In genomic region chr5:142937956-142938727, GRCm38 (mm10) we compare ENCODE assay signal across 9 mouse cellular contexts. TPM values are rescaled to one million over a fixed set of nuclear protein-coding genes. Genes with fewer than 3 reads are reported as not detected.
DNase-seq lines count a peak whose midpoint lies in the region; ATAC-seq and TF ChIP-seq lines count a peak whose summit lies in the region.
"Had no signal": no experiment of that assay in that cellular context is flagged by ENCODE, and none has a peak within 500 bp of the region (broad histone marks: within the 10 kb centered on the region; RNA-seq: fewer than 3 reads in every experiment).

No protein-coding gene starts in this region.

- TF ChIP-seq EP300 in ES-Bruce4 (IDR thresholded peaks at IDR 0.05; ENCODE audit: insufficient read depth, low read depth, low read length), result no peak

- no peak overlapping the region for H3K4me2 ChIP-seq in hindbrain, postnatal 0 days (ENCODE audit: low read depth, low read length)
- H3K4me2 ChIP-seq in hindbrain, embryonic 14.5 days (replicated peaks), result no peak overlapping the region
- H3K4me2 ChIP-seq in embryonic facial prominence, embryonic 14.5 days (ENCODE audit: low read depth, low read length), result no peak overlapping the region
- peak overlapping the region; percentile 32 for H3K4me2 ChIP-seq in limb, embryonic 12.5 days
- H3K4me2 ChIP-seq in stomach, embryonic 16.5 days (ENCODE audit: low read depth, low read length), result no peak overlapping the region
- H3K4me2 ChIP-seq in forebrain, embryonic 12.5 days, result no peak overlapping the region
- H3K4me2 ChIP-seq in midbrain, postnatal 0 days (ENCODE audit: low read depth, low read length, poor library complexity, severe bottlenecking), result no peak overlapping the region

- H3K36me3 ChIP-seq in hindbrain, postnatal 0 days (ENCODE audit: insufficient read depth, low read length), result no peaks in the 10 kb centered on the region
- no peaks in the 10 kb centered on the region for H3K36me3 ChIP-seq in hindbrain, embryonic 14.5 days (replicated peaks; ENCODE audit: control insufficient read depth, insufficient read depth)
- H3K36me3 ChIP-seq in ES-Bruce4 (ENCODE audit: control insufficient read depth, insufficient read depth, low read length, poor library complexity, severe bottlenecking), result no peaks in the 10 kb centered on the region
- H3K36me3 ChIP-seq in embryonic facial prominence, embryonic 14.5 days (ENCODE audit: control insufficient read depth, insufficient read depth, low read length), result no peaks in the 10 kb centered on the region
- H3K36me3 ChIP-seq in limb, embryonic 12.5 days, result no peaks in the 10 kb centered on the region
- no peaks in the 10 kb centered on the region for H3K36me3 ChIP-seq in stomach, embryonic 16.5 days (ENCODE audit: control insufficient read depth, insufficient read depth, low read length)
- no peaks in the 10 kb centered on the region for H3K36me3 ChIP-seq in forebrain, embryonic 12.5 days (replicated peaks)
- H3K36me3 ChIP-seq in midbrain, postnatal 0 days (ENCODE audit: insufficient read depth, low read length), result no peaks in the 10 kb centered on the region

- 36% methylated on average over 19 of the region's 19 CpGs for WGBS in hindbrain, postnatal 0 days
- 34% methylated on average over 19 of the region's 19 CpGs for WGBS in hindbrain, embryonic 14.5 days
- 34% methylated on average over 19 of the region's 19 CpGs for WGBS in embryonic facial prominence, embryonic 14.5 days
- WGBS in limb, embryonic 12.5 days, result 31% methylated on average over 19 of the region's 19 CpGs
- WGBS in stomach, embryonic 16.5 days, result 33% methylated on average over 19 of the region's 19 CpGs
- 36% methylated on average over 19 of the region's 19 CpGs for WGBS in forebrain, embryonic 12.5 days
- WGBS in midbrain, postnatal 0 days, result 42% methylated on average over 19 of the region's 19 CpGs

- H3K27me3 ChIP-seq in hindbrain, postnatal 0 days (ENCODE audit: insufficient read depth, low read length), result no peaks in the 10 kb centered on the region
- H3K27me3 ChIP-seq in hindbrain, embryonic 14.5 days (ENCODE audit: control insufficient read depth, insufficient read depth, low read length), result no peaks in the 10 kb centered on the region
- no peaks in the 10 kb centered on the region for H3K27me3 ChIP-seq in ES-Bruce4 (ENCODE audit: control insufficient read depth, insufficient read depth, low read length, poor library complexity, severe bottlenecking)
- no peaks in the 10 kb centered on the region for H3K27me3 ChIP-seq in embryonic facial prominence, embryonic 14.5 days (replicated peaks; ENCODE audit: control insufficient read depth, insufficient read depth, low read length)
- H3K27me3 ChIP-seq in limb, embryonic 12.5 days, result no peaks in the 10 kb centered on the region
- H3K27me3 ChIP-seq in stomach, embryonic 16.5 days (ENCODE audit: control insufficient read depth, insufficient read depth, low read length), result no peaks in the 10 kb centered on the region
- H3K27me3 ChIP-seq in forebrain, embryonic 12.5 days, result no peaks in the 10 kb centered on the region
- H3K27me3 ChIP-seq in midbrain, postnatal 0 days (ENCODE audit: insufficient read depth, low read length), result no peaks in the 10 kb centered on the region

- H3K9me3 ChIP-seq in hindbrain, postnatal 0 days (ENCODE audit: low read length), result no peaks in the 10 kb centered on the region
- no peaks in the 10 kb centered on the region for H3K9me3 ChIP-seq in hindbrain, embryonic 14.5 days (ENCODE audit: control insufficient read depth, low read length)
- H3K9me3 ChIP-seq in ES-Bruce4 (replicated peaks; ENCODE audit: control insufficient read depth, insufficient read depth, low read length, poor library complexity, severe bottlenecking), result no peaks in the 10 kb centered on the region
- H3K9me3 ChIP-seq in embryonic facial prominence, embryonic 14.5 days (ENCODE audit: control insufficient read depth, low read length), result 0 out of 2 replicates have a peak, but pooled peaks cover 3% of the 10 kb centered on the region
- peaks cover 9% of the 10 kb centered on the region; the same call in 1 of the 2 replicates for H3K9me3 ChIP-seq in limb, embryonic 12.5 days
- no peaks in the 10 kb centered on the region; the same call in 1 of the 2 replicates for H3K9me3 ChIP-seq in stomach, embryonic 16.5 days (replicated peaks; ENCODE audit: control insufficient read depth, low read length)
- H3K9me3 ChIP-seq in forebrain, embryonic 12.5 days, result peaks cover 4% of the 10 kb centered on the region
- no peaks in the 10 kb centered on the region for H3K9me3 ChIP-seq in midbrain, postnatal 0 days (ENCODE audit: low read length)

- no peak overlapping the region for H3K9ac ChIP-seq in hindbrain, postnatal 0 days (replicated peaks; ENCODE audit: low read length)
- no peak overlapping the region for H3K9ac ChIP-seq in hindbrain, embryonic 14.5 days
- peak overlapping the region; percentile 64 for H3K9ac ChIP-seq in ES-Bruce4 (ENCODE audit: low read depth, poor library complexity, severe bottlenecking)
- H3K9ac ChIP-seq in embryonic facial prominence, embryonic 14.5 days (ENCODE audit: low read depth, low read length), result no peak overlapping the region; the same call in 1 of the 2 replicates
- H3K9ac ChIP-seq in limb, embryonic 12.5 days (replicated peaks), result no peak overlapping the region
- 0 out of 2 replicates have a peak overlapping the region, but pooled peaks have one; percentile 20 for H3K9ac ChIP-seq in stomach, embryonic 16.5 days (ENCODE audit: low read length)
- no peak overlapping the region for H3K9ac ChIP-seq in forebrain, embryonic 12.5 days
- no peak overlapping the region for H3K9ac ChIP-seq in midbrain, postnatal 0 days (replicated peaks; ENCODE audit: low read length, poor library complexity, severe bottlenecking)

- H3K27ac ChIP-seq in hindbrain, postnatal 0 days, result no peak overlapping the region
- no peak overlapping the region for H3K27ac ChIP-seq in hindbrain, embryonic 14.5 days
- H3K27ac ChIP-seq in ES-Bruce4 (ENCODE audit: insufficient read depth, low read length), result peak overlapping the region; percentile 80
- H3K27ac ChIP-seq in embryonic facial prominence, embryonic 14.5 days (replicated peaks; ENCODE audit: low read depth, low read length), result no peak overlapping the region; the same call in none of the 2 replicates
- H3K27ac ChIP-seq in limb, embryonic 12.5 days, result peak overlapping the region; percentile 62; the same call in 1 of the 2 replicates
- no peak overlapping the region for H3K27ac ChIP-seq in stomach, embryonic 16.5 days (ENCODE audit: low read length)
- H3K27ac ChIP-seq in forebrain, embryonic 12.5 days, result no peak overlapping the region
- no peak overlapping the region for H3K27ac ChIP-seq in midbrain, postnatal 0 days (ENCODE audit: low read depth, low read length)
- H3K27ac ChIP-seq: macrophage had no signal

- H3K4me3 ChIP-seq in hindbrain, postnatal 0 days (ENCODE audit: low read length), result no peak overlapping the region
- no peak overlapping the region for H3K4me3 ChIP-seq in hindbrain, embryonic 14.5 days (replicated peaks; ENCODE audit: low read length)
- peak overlapping the region; percentile 58 for H3K4me3 ChIP-seq in ES-Bruce4 (ENCODE audit: low read depth, low read length)
- H3K4me3 ChIP-seq in embryonic facial prominence, embryonic 14.5 days (ENCODE audit: low read depth, low read length), result no peak overlapping the region
- H3K4me3 ChIP-seq in limb, embryonic 12.5 days (replicated peaks), result no peak overlapping the region
- H3K4me3 ChIP-seq in stomach, embryonic 16.5 days (replicated peaks; ENCODE audit: low read length), result no peak overlapping the region
- H3K4me3 ChIP-seq in forebrain, embryonic 12.5 days (replicated peaks), result no peak overlapping the region
- no peak overlapping the region for H3K4me3 ChIP-seq in midbrain, postnatal 0 days (ENCODE audit: low read depth, low read length)

- no peak for TF ChIP-seq CTCF in hindbrain, postnatal 0 days (IDR thresholded peaks at IDR 0.05; ENCODE audit: low read depth)
- no peak for TF ChIP-seq CTCF in ES-Bruce4 (IDR thresholded peaks at IDR 0.05; ENCODE audit: low read depth, low read length)
- TF ChIP-seq CTCF in midbrain, postnatal 0 days (IDR thresholded peaks at IDR 0.05), result no peak

- TF ChIP-seq POLR2A in ES-Bruce4 (IDR thresholded peaks at IDR 0.05; ENCODE audit: insufficient read depth, low read length), result no peak

- no peaks in the 10 kb centered on the region for H3K4me1 ChIP-seq in hindbrain, postnatal 0 days (ENCODE audit: insufficient read depth, low read length)
- no peaks in the 10 kb centered on the region for H3K4me1 ChIP-seq in hindbrain, embryonic 14.5 days (replicated peaks; ENCODE audit: control insufficient read depth, insufficient read depth, low read length)
- peaks cover 3% of the 10 kb centered on the region for H3K4me1 ChIP-seq in ES-Bruce4 (ENCODE audit: control insufficient read depth, insufficient read depth, low read length)
- H3K4me1 ChIP-seq in embryonic facial prominence, embryonic 14.5 days (ENCODE audit: control insufficient read depth, insufficient read depth, low read length), result no peaks in the 10 kb centered on the region
- peaks cover 5% of the 10 kb centered on the region; the same call in 1 of the 2 replicates for H3K4me1 ChIP-seq in limb, embryonic 12.5 days (replicated peaks)
- no peaks in the 10 kb centered on the region; the same call in 1 of the 2 replicates for H3K4me1 ChIP-seq in stomach, embryonic 16.5 days (ENCODE audit: control insufficient read depth, insufficient read depth, low read length)
- 0 out of 2 replicates have a peak, but pooled peaks cover 4% of the 10 kb centered on the region for H3K4me1 ChIP-seq in forebrain, embryonic 12.5 days
- no peaks in the 10 kb centered on the region for H3K4me1 ChIP-seq in midbrain, postnatal 0 days (ENCODE audit: insufficient read depth, low read length)

- no peak for ATAC-seq in hindbrain, postnatal 0 days
- ATAC-seq in hindbrain, embryonic 14.5 days (ENCODE audit: low FRiP score), result no peak
- 0 out of 2 replicates have a peak, but pooled peaks have one; percentile 35 for ATAC-seq in embryonic facial prominence, embryonic 14.5 days (ENCODE audit: low read depth)
- peak; percentile 37; the same call in 1 of the 2 replicates for ATAC-seq in limb, embryonic 12.5 days (ENCODE audit: insufficient number of reproducible peaks, insufficient read depth, low FRiP score, low TSS enrichment, low read depth)
- peak; percentile 18; the same call in 1 of the 2 replicates for ATAC-seq in stomach, embryonic 16.5 days (ENCODE audit: insufficient read depth, low FRiP score)
- ATAC-seq in forebrain, embryonic 12.5 days (ENCODE audit: low FRiP score), result no peak
- ATAC-seq in midbrain, postnatal 0 days (ENCODE audit: low FRiP score), result no peak

- DNase-seq in hindbrain, postnatal 0 days (ENCODE audit: low spot score), result peak; percentile 14
- DNase-seq in hindbrain, embryonic 14.5 days (ENCODE audit: low spot score), result no peak
- peak; percentile 84 for DNase-seq in embryonic facial prominence, embryonic 14.5 days (ENCODE audit: low spot score)
- DNase-seq in midbrain, postnatal 0 days (ENCODE audit: low spot score), result no peak

RNA-seq across cellular contexts. Expression of gene Fscn1, which starts 22.0 kb away (rescaled TPM):
- total RNA-seq in hindbrain, postnatal 0 days (2014; rRNA removed), result 613 and 715 TPM in 2 replicates
- 412 and 457 TPM in 2 replicates for polyA plus RNA-seq in hindbrain, postnatal 0 days (2015; fragmentation: Nextera tagmentation; extraction: Ambion mirVana)
- 459 and 508 TPM in 2 replicates for polyA plus RNA-seq in hindbrain, embryonic 14.5 days (2014; fragmentation: Nextera tagmentation; extraction: Ambion mirVana)
- polyA plus RNA-seq in ES-Bruce4 (2011; ENCODE audit: insufficient read depth, insufficient read length, low read depth, missing spikeins), result 139 and 155 TPM in 2 replicates
- polyA plus RNA-seq in embryonic facial prominence, embryonic 14.5 days (2014; fragmentation: Nextera tagmentation; extraction: Ambion mirVana), result 338 and 413 TPM in 2 replicates
- polyA plus RNA-seq in limb, embryonic 12.5 days (2016; fragmentation: Nextera tagmentation; extraction: Ambion mirVana), result 576 and 587 TPM in 2 replicates
- polyA plus RNA-seq in stomach, embryonic 16.5 days (2015; fragmentation: Nextera tagmentation; extraction: Ambion mirVana), result 161 and 176 TPM in 2 replicates
- 665 and 748 TPM in 2 replicates for polyA plus RNA-seq in forebrain, embryonic 12.5 days (2016; fragmentation: Nextera tagmentation; extraction: Ambion mirVana)
- 536 and 616 TPM in 2 replicates for total RNA-seq in midbrain, postnatal 0 days (2014; rRNA removed)
- 485 and 504 TPM in 2 replicates for polyA plus RNA-seq in midbrain, postnatal 0 days (2015; fragmentation: Nextera tagmentation; extraction: Ambion mirVana)

RNA-seq across cellular contexts. Expression of gene Actb, which starts 31.6 kb away (rescaled TPM):
- total RNA-seq in hindbrain, postnatal 0 days (2014; rRNA removed), result 5,437 and 5,693 TPM in 2 replicates
- polyA plus RNA-seq in hindbrain, postnatal 0 days (2015; fragmentation: Nextera tagmentation; extraction: Ambion mirVana), result 15,098 and 15,291 TPM in 2 replicates
- 13,534 and 14,549 TPM in 2 replicates for polyA plus RNA-seq in hindbrain, embryonic 14.5 days (2014; fragmentation: Nextera tagmentation; extraction: Ambion mirVana)
- 3,823 and 4,237 TPM in 2 replicates for polyA plus RNA-seq in ES-Bruce4 (2011; ENCODE audit: insufficient read depth, insufficient read length, low read depth, missing spikeins)
- polyA plus RNA-seq in embryonic facial prominence, embryonic 14.5 days (2014; fragmentation: Nextera tagmentation; extraction: Ambion mirVana), result 12,527 and 12,883 TPM in 2 replicates
- polyA plus RNA-seq in limb, embryonic 12.5 days (2016; fragmentation: Nextera tagmentation; extraction: Ambion mirVana), result 12,553 and 13,538 TPM in 2 replicates
- polyA plus RNA-seq in stomach, embryonic 16.5 days (2015; fragmentation: Nextera tagmentation; extraction: Ambion mirVana), result 14,659 and 15,131 TPM in 2 replicates
- polyA plus RNA-seq in forebrain, embryonic 12.5 days (2016; fragmentation: Nextera tagmentation; extraction: Ambion mirVana), result 12,389 and 14,301 TPM in 2 replicates
- total RNA-seq in midbrain, postnatal 0 days (2014; rRNA removed), result 5,191 and 5,200 TPM in 2 replicates
- polyA plus RNA-seq in midbrain, postnatal 0 days (2015; fragmentation: Nextera tagmentation; extraction: Ambion mirVana), result 15,915 and 17,004 TPM in 2 replicates

RNA-seq across cellular contexts. Expression of gene Fbxl18, which starts 42.9 kb away (rescaled TPM):
- total RNA-seq in hindbrain, postnatal 0 days (2014; rRNA removed), result 68.6 and 73.8 TPM in 2 replicates
- 28.0 and 31.4 TPM in 2 replicates for polyA plus RNA-seq in hindbrain, postnatal 0 days (2015; fragmentation: Nextera tagmentation; extraction: Ambion mirVana)
- polyA plus RNA-seq in hindbrain, embryonic 14.5 days (2014; fragmentation: Nextera tagmentation; extraction: Ambion mirVana), result 26.1 TPM in 2 replicates
- 19.3 and 21.2 TPM in 2 replicates for polyA plus RNA-seq in ES-Bruce4 (2011; ENCODE audit: insufficient read depth, insufficient read length, low read depth, missing spikeins)
- polyA plus RNA-seq in embryonic facial prominence, embryonic 14.5 days (2014; fragmentation: Nextera tagmentation; extraction: Ambion mirVana), result 9.2 and 9.4 TPM in 2 replicates
- 13.0 and 13.1 TPM in 2 replicates for polyA plus RNA-seq in limb, embryonic 12.5 days (2016; fragmentation: Nextera tagmentation; extraction: Ambion mirVana)
- 8.2 and 9.7 TPM in 2 replicates for polyA plus RNA-seq in stomach, embryonic 16.5 days (2015; fragmentation: Nextera tagmentation; extraction: Ambion mirVana)
- polyA plus RNA-seq in forebrain, embryonic 12.5 days (2016; fragmentation: Nextera tagmentation; extraction: Ambion mirVana), result 24.0 and 24.6 TPM in 2 replicates
- 52.8 and 67.5 TPM in 2 replicates for total RNA-seq in midbrain, postnatal 0 days (2014; rRNA removed)
- 25.5 and 27.5 TPM in 2 replicates for polyA plus RNA-seq in midbrain, postnatal 0 days (2015; fragmentation: Nextera tagmentation; extraction: Ambion mirVana)

Comparison
In these comparisons a context has a peak if more than half of its experiments do, and no peak if none do; other contexts are left out.
1. DNase-seq: peak in hindbrain, postnatal 0 days (single experiment) and embryonic facial prominence, embryonic 14.5 days (single experiment); none in hindbrain, embryonic 14.5 days (single experiment) and midbrain, postnatal 0 days (single experiment).
2. ATAC-seq: peak in embryonic facial prominence, embryonic 14.5 days (single experiment), limb, embryonic 12.5 days (single experiment) and stomach, embryonic 16.5 days (single experiment); none in hindbrain, postnatal 0 days (single experiment), hindbrain, embryonic 14.5 days (single experiment), forebrain, embryonic 12.5 days (single experiment) and midbrain, postnatal 0 days (single experiment).
3. H3K27ac ChIP-seq: peak in ES-Bruce4 (single experiment) and limb, embryonic 12.5 days (single experiment); none in hindbrain, postnatal 0 days (single experiment), hindbrain, embryonic 14.5 days (single experiment), embryonic facial prominence, embryonic 14.5 days (single experiment), stomach, embryonic 16.5 days (single experiment), forebrain, embryonic 12.5 days (single experiment) and midbrain, postnatal 0 days (single experiment).
4. H3K9ac ChIP-seq: peak in ES-Bruce4 (single experiment) and stomach, embryonic 16.5 days (single experiment); none in hindbrain, postnatal 0 days (single experiment), hindbrain, embryonic 14.5 days (single experiment), embryonic facial prominence, embryonic 14.5 days (single experiment), limb, embryonic 12.5 days (single experiment), forebrain, embryonic 12.5 days (single experiment) and midbrain, postnatal 0 days (single experiment).